In the genomic region with DNA sequence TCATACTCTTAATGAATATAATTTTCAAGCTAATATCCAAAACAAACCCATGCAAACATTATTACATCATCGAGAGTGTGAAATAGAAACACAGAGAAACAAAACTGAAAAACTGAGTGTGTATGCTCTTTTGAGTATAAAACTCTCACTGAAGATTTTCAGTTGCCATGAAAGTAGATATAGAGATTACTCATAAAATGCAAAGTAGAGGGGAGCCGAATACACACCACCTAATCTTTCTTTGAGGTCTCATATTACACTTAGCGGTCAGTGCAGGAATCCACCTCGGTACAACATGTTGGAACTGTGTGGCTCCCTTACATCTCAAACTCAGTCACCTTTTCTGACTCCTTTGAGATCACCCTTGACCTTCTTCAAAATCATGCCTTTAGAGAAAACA, we compare ENCODE assay signal across 30 mouse cellular contexts. TPM values are rescaled to one million over a fixed set of nuclear protein-coding genes. Genes with fewer than 3 reads are reported as not detected.
"Had no signal": no experiment of that assay in that cellular context is flagged by ENCODE, and none has a peak within 500 bp of the region (broad histone marks: within the 10 kb centered on the region; RNA-seq: fewer than 3 reads in every experiment).

No protein-coding gene starts in this region.

- H3K4me1 ChIP-seq: limb, embryonic 10.5 days; liver, embryonic 12.5 days; liver, embryonic 15.5 days; lung, embryonic 15.5 days; neural tube, embryonic 12.5 days; neural tube, embryonic 15.5 days had no signal

- H3K27me3 ChIP-seq: limb, embryonic 13.5 days; liver, embryonic 12.5 days; liver, embryonic 15.5 days; lung, embryonic 15.5 days; neural tube, embryonic 12.5 days; neural tube, embryonic 15.5 days had no signal

- H3K27ac ChIP-seq: limb, embryonic 10.5 days; limb, embryonic 13.5 days; liver, embryonic 12.5 days; liver, embryonic 15.5 days; lung, embryonic 15.5 days; neural tube, embryonic 12.5 days; neural tube, embryonic 15.5 days had no signal

- H3K36me3 ChIP-seq: limb, embryonic 10.5 days; limb, embryonic 13.5 days; liver, embryonic 12.5 days; liver, embryonic 15.5 days; lung, embryonic 15.5 days; neural tube, embryonic 12.5 days; neural tube, embryonic 15.5 days had no signal

- DNase-seq: kidney, adult 2 months; kidney, postnatal 10 days; kidney, postnatal 36 days; liver; lung, adult 18-20 months; lung, postnatal 14 days; lung, postnatal 4 days; midbrain, embryonic 14.5 days; thymus, adult 2 months; thymus, postnatal 25 days had no signal

- H3K9me3 ChIP-seq: limb, embryonic 10.5 days; limb, embryonic 13.5 days; liver, embryonic 12.5 days; liver, embryonic 15.5 days; lung, embryonic 15.5 days; neural tube, embryonic 12.5 days; neural tube, embryonic 15.5 days had no signal

- H3K4me2 ChIP-seq: limb, embryonic 13.5 days; liver, embryonic 12.5 days; liver, embryonic 15.5 days; lung, embryonic 15.5 days; midbrain, embryonic 11.5 days; neural tube, embryonic 12.5 days; neural tube, embryonic 15.5 days had no signal

- ATAC-seq: liver, embryonic 12.5 days had no signal

- H3K9ac ChIP-seq: limb, embryonic 13.5 days; liver, embryonic 12.5 days; liver, embryonic 15.5 days; lung, embryonic 15.5 days; neural tube, embryonic 12.5 days; neural tube, embryonic 15.5 days had no signal

- H3K4me3 ChIP-seq: limb, embryonic 10.5 days; limb, embryonic 13.5 days; liver, embryonic 12.5 days; liver, embryonic 15.5 days; lung, embryonic 15.5 days; neural tube, embryonic 12.5 days; neural tube, embryonic 15.5 days had no signal

RNA-seq across cellular contexts. Expression of a gene that starts 18.9 kb away (rescaled TPM):
- total RNA-seq: left cerebral cortex, adult 18-20 months; left cerebral cortex, postnatal 25 days; megakaryocyte progenitor cell, adult 5-6 weeks; megakaryocyte-erythroid progenitor cell, adult 5-6 weeks had no signal
- polyA plus RNA-seq: kidney, adult 2 months; kidney, embryonic 14.5 days; limb, embryonic 10.5 days; liver, embryonic 12.5 days; liver, embryonic 15.5 days; midbrain, embryonic 11.5 days; midbrain, embryonic 14.5 days; neural tube, embryonic 12.5 days; small intestine, adult 2 months; spleen, adult 2 months had no signal

RNA-seq across cellular contexts. Expression of a gene that starts 46.2 kb away (rescaled TPM):
- total RNA-seq: megakaryocyte-erythroid progenitor cell, adult 5-6 weeks; midbrain, postnatal 0 days had no signal
- polyA plus RNA-seq: kidney, adult 2 months; kidney, embryonic 14.5 days; liver, embryonic 12.5 days; midbrain, embryonic 11.5 days; midbrain, embryonic 14.5 days; midbrain, postnatal 0 days; neural tube, embryonic 15.5 days; small intestine, adult 2 months had no signal

RNA-seq across cellular contexts. Expression of a gene that starts 52.5 kb away (rescaled TPM):
- total RNA-seq: layer of hippocampus, adult 8-10 months; layer of hippocampus, postnatal 10 days; left cerebral cortex, adult 18-20 months; left cerebral cortex, postnatal 25 days; megakaryocyte progenitor cell, adult 5-6 weeks; megakaryocyte-erythroid progenitor cell, adult 5-6 weeks; midbrain, postnatal 0 days had no signal
- polyA plus RNA-seq: kidney, adult 2 months; kidney, embryonic 14.5 days; limb, embryonic 10.5 days; limb, embryonic 13.5 days; liver, embryonic 12.5 days; liver, embryonic 15.5 days; lung, embryonic 15.5 days; midbrain, embryonic 11.5 days; midbrain, embryonic 14.5 days; midbrain, postnatal 0 days; neural tube, embryonic 12.5 days; neural tube, embryonic 15.5 days; small intestine, adult 2 months; stomach, embryonic 16.5 days; thymus, adult 2 months; urinary bladder, adult 2 months had no signal
